Mouse (Mus musculus) macrophage (primary cell): ENCODE data around the gene Cd247. TPM values are rescaled to one million over a fixed set of nuclear protein-coding genes. Genes with fewer than 3 reads are reported as not detected.

Experiments
- H3K27ac ChIP-seq: fragments of 350-480 bp; formaldehyde crosslinking; 2 replicates; pipeline ENCODE4 v1.9.0; 2021
- H3K36me3 ChIP-seq: fragments of 350-480 bp; formaldehyde crosslinking; 2 replicates; pipeline ENCODE4 v1.9.0; 2021; ENCODE audit errors: inconsistent target
- H3K4me3 ChIP-seq: fragments of 350-480 bp; formaldehyde crosslinking; 2 replicates; pipeline ENCODE4 v1.9.0; 2021; ENCODE audit errors: inconsistent target
- H3K79me2 ChIP-seq: fragments of 350-480 bp; formaldehyde crosslinking; 2 replicates; pipeline ENCODE4 v1.9.0; 2021; ENCODE audit errors: inconsistent target
- WGBS: methylation state at CpG from one replicate; pipeline ENCODE4 v1.1.7; 2026; ENCODE audit warnings: inconsistent platforms; ENCODE audit not compliant: missing documents; 5-methylcytosine and 5-hydroxymethylcytosine counted together
- polyA plus RNA-seq: library from polyadenylated mRNA; stranded (reverse); fragments of 250-400 nt; gene quantifications from 3 replicates; pipeline ENCODE4 v1.2.4, GENCODE M21; 2018; ENCODE audit warnings: inconsistent platforms

Cd247 gene
- polyA plus RNA-seq, 1 experiment from 2014 or later, result 0.13 TPM

DNA sequence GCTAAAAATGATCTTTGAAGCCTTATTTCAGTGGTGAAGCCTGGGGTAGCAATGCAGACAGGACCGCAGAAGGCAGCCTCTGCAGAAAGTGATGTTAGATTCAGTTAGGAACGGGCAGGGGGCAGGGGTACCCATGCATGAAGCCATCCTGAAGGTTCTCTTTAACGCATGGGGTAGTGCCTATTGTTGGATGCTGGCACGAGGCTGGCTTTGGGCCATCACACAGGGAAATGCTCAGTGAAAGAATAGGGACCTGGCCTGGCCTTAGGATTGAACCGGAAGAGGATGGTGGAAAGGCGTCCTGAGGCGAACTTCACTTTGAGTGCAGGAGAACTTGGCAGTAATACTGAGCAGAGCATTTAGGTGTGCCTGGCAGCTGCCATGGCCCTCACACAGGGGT, 73.6 kb downstream of the Cd247 start:
- 95% methylated on average over 7 of the region's 7 CpGs for WGBS
- Histone ChIP-seq H3K79me2 (no peaks in the 10 kb centered on the region), H3K27ac (no peak overlapping the region), H3K36me3 (no peaks in the 10 kb centered on the region), H3K4me3 (no peak overlapping the region)

DNA sequence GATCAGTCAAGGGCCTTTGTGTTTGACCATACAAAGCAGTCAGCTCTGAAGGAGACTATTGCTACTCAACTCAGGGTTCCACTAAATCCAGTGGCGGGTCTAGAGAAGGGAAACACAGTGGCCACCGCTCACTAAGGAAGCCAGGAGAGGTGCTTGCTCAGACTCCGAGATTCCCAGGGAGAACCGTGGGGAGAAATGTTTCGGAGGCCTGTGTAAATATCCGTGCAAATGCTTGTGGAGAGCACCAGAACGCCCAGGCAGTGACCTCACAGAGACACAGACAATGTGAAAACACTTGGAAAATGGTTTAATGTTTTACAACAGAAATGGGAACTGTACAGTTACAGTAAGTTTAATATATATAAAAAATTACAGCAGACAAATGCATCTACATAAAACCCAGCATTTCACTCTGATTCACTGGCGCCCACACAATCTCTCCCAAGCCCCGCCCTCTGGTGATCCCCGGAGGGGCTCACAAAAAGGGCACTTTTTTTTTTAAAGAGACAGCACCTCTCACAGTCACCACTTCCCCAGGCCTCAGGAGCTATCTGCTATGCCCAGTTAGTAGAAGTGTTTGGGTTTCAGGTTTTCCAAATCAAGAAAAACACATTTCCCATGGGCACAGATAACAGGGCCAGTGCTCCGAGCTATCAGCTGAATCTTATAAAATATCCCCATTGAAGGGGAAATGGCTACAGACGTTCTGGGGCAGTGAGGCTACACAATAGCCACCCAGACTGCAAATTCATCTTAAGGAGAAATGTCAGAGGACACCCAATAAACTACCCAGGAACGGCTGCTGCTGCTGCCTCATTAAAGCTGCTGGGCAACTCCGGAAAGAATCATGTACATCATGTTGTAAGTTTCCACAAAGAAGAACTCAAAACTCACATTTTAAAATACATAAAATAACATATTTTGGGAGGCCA, 76.6 kb downstream of the Cd247 start:
- 86% methylated on average over 14 of the region's 14 CpGs for WGBS
- Histone ChIP-seq H3K36me3 (no peaks in the 10 kb centered on the region), H3K79me2 (no peaks in the 10 kb centered on the region), H3K4me3 (no peak overlapping the region), H3K27ac (no peak overlapping the region)

DNA sequence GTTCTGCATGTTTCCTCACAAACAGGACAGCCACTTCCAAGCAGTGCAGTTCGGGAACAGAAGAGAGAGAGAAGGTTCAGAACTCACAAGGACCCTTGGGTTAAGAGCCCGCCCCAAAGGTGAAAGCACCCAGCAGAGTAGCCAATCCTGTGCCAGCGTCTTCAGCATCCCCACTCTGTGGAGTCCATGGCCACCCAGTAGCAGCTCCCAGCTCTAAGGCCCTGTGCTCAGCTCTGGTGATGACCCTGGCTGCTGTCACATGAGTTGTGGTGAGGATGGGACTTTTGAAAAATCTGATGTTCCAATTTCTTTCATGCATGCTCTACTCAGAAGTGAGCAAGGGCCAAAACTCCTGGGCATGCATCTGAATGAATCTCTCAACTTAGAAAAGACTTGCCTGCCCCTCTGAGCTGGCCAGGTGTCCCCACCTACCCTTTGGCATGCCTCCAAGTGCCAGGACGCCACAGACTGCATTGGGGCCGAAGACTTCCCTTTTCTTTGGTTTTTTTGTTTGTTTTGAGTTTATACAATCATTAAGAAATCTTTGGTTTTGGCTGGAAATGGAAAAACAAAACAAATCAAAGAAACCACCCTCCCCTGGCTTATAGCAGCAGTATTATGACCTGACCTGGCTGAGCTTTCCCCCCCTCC, 78.3 kb downstream of the Cd247 start:
- Histone ChIP-seq H3K27ac (no peak overlapping the region), H3K79me2 (no peaks in the 10 kb centered on the region), H3K4me3 (no peak overlapping the region), H3K36me3 (no peaks in the 10 kb centered on the region)
- whole genome bisulfite sequencing, result 62% methylated on average over 5 of the region's 5 CpGs

GRCm38 (mm10) chr1:165868659-165869058, 80.2 kb downstream of the Cd247 start:
- H3K27ac ChIP-seq, result no peak overlapping the region
- WGBS, result 98% methylated on average over 6 of the region's 8 CpGs
- H3K36me3 ChIP-seq, result no peaks in the 10 kb centered on the region
- H3K79me2 ChIP-seq, result no peaks in the 10 kb centered on the region
- H3K4me3 ChIP-seq, result no peak overlapping the region

DNA sequence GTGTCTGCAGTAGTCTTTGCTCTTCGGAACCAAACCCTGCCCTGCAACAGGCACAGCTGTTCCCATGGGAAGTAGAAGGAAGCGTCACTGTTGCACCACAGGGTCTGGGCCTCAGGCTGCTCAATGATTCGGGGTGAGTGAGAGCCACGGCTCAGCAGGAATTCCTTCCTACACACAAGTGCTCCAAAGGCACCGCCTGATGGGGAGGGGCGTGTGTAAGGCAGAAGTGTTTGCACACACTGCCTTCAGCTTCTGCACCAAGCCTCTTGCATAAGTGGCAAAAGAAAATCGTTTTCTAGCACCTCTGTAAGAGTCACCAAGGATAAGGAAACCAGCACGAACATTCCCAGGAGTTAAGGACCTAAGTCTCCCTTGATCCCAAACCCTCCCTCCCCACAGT, 86.2 kb downstream of the Cd247 start:
- Histone ChIP-seq H3K4me3 (no peak overlapping the region), H3K27ac (no peak overlapping the region), H3K36me3 (0 out of 2 replicates have a peak, but pooled peaks cover 4% of the 10 kb centered on the region), H3K79me2 (no peaks in the 10 kb centered on the region)
- WGBS, result 80% methylated on average over 8 of the region's 8 CpGs

DNA sequence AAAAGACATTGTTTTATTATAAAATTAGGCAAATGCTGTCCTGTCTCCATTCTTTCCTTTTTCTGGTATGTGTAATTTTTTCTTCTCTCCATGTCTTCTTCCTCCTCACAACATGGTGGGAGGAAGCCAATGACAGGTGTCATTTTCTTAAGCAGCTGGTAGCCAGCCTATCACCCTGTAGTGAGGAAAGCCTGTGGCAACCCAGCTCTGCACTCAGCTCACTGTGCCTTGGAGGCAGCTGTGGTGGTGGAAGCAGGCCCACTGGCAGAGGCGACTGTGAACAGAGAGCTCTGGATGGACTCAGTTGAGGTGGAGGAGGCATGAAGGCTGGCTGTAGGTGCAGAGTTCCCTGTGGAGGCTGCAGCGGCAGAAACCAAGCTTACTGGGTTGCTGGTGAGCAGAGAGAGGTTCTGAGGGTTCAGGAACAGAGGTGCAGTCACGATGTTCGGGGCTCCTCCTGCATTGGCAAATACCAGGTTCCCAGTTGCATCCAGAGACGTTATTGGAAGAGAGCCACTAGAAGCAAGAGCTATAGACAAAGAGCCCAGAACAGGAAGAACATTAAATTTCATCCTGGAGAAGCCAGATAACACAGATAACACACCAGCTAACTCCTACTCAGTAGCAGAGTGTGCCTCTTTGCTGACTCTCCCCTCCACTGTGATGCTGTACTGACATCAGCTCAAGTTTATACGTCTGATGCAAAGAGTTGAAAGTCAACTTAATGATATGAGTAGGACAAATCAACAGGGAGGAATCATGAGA, 87.2 kb downstream of the Cd247 start:
- Histone ChIP-seq H3K4me3 (no peak overlapping the region), H3K79me2 (no peaks in the 10 kb centered on the region), H3K36me3 (0 out of 2 replicates have a peak, but pooled peaks cover 4% of the 10 kb centered on the region), H3K27ac (no peak overlapping the region)
- 97% methylated on average over 6 of the region's 6 CpGs for WGBS

DNA sequence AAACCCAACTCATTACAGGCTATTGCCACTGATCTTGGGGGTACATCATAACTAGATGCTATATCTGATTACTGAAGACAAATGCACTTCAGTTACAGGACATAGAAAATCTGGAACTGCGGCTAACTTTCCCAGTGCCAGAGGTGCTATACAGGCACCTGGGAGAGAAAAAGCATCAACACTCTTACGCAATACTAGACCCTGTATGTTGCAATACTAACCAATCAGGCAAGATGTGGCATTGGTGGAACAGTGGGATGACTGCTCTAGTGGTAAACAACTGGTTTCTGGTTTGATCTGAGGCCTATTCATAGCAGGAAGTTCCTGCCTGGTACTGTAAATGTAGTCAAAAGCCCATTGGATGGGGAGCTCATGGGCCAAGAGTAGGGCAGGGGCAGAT, 90.3 kb downstream of the Cd247 start:
- Histone ChIP-seq H3K36me3 (0 out of 2 replicates have a peak, but pooled peaks cover 4% of the 10 kb centered on the region), H3K27ac (no peak overlapping the region), H3K79me2 (no peaks in the 10 kb centered on the region), H3K4me3 (no peak overlapping the region)
- 100% methylated on average over 2 of the region's 2 CpGs for WGBS

GRCm38 (mm10) chr1:165882146-165882900, 93.8 kb downstream of the Cd247 start:
- Histone ChIP-seq H3K79me2 (no peaks in the 10 kb centered on the region), H3K4me3 (no peak overlapping the region), H3K36me3 (0 out of 2 replicates have a peak, but pooled peaks cover 4% of the 10 kb centered on the region), H3K27ac (no peak overlapping the region)
- 84% methylated on average over 8 of the region's 8 CpGs for WGBS

DNA sequence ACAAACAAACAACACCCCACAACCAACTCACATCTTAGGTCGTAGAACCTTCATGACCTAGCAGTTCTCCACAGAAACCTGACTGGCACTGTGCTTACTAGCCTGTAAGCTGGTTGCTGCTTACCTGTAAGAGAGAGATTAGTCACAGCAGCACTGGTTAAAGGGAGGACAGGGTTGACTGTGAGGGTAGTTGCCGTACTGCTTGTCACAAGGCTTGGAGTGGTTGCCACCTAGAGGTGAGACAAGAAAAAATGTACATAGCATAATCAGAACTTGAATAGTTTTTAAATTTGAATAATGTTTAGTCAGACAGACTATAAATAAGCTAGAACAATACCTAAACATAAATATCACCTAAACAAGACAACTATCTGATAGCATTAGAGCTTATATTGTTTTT, 103.2 kb downstream of the Cd247 start:
- WGBS, result 90% methylated on average over 2 of the region's 2 CpGs
- H3K79me2 ChIP-seq, result no peaks in the 10 kb centered on the region
- H3K27ac ChIP-seq, result no peak overlapping the region
- H3K36me3 ChIP-seq, result peaks cover 10% of the 10 kb centered on the region; the same call in 1 of the 2 replicates
- H3K4me3 ChIP-seq, result no peak overlapping the region

DNA sequence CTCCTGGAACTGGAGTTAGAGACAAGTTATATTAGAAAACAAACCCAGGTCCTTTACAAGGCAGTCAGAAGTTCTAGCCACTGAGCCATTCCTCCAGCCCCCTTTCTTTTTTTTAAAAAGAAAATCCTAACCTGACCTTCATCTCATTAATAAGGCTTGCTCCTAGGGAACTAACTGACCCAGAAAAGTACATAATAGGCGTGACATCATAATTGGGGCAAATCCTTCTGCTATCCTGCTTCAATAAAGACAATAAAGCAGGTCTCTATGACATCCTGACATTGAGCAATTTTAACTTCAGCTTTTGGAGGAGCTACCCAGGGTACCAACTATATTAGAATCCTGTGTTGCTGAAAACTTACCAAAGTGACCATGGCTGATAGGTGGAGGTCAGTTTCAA, 115.1 kb downstream of the Cd247 start:
- Histone ChIP-seq H3K79me2 (no peaks in the 10 kb centered on the region), H3K36me3 (peaks cover 4% of the 10 kb centered on the region; the same call in 1 of the 2 replicates), H3K27ac (no peak overlapping the region), H3K4me3 (no peak overlapping the region)
- 94% methylated on average over 1 of the region's 1 CpGs for WGBS

DNA sequence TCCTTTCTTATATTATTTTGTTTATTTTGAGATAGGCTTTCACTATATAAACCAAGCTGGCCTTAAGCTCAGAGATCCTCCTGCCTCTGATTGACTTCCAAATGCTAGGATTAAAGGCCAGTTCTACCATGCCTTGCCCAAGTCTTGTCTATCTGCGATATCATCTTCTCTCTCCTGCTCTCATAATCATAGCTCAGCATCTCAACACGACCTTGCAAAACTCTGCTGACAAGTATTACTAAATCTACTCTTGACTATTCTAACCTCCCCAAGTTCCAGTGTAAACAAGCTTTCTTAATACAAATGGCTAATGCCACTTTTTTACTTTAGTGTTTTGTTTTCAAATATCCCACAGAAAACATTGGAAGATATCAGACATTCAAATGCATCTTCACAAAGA, 119.7 kb downstream of the Cd247 start:
- Histone ChIP-seq H3K79me2 (no peaks in the 10 kb centered on the region), H3K36me3 (no peaks in the 10 kb centered on the region; the same call in 1 of the 2 replicates), H3K27ac (no peak overlapping the region), H3K4me3 (no peak overlapping the region)
- 97% methylated on average over 2 of the region's 2 CpGs for WGBS

DNA sequence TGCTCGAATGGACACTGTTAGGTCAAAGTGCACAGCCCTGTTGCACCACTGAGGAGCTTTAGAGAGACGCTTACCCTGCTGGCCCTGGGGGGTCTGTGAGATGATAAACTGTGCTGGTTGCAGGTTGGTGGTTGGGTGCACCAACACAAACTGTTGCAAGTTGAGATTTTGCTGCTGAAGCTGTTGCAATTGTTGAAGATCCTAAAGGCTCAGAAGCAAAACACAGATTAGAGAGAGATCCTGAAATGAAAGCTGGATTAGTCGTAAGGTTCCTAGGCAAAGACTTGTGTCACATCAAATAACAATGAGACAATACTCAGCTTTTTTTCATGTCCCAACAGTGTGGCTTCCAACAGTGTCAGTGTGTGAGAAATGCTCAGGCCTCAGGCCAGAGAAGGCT, 120.3 kb downstream of the Cd247 start:
- no peaks in the 10 kb centered on the region for H3K79me2 ChIP-seq
- no peak overlapping the region for H3K27ac ChIP-seq
- WGBS, result 97% methylated on average over 3 of the region's 3 CpGs
- no peaks in the 10 kb centered on the region; the same call in 1 of the 2 replicates for H3K36me3 ChIP-seq
- H3K4me3 ChIP-seq, result no peak overlapping the region

- 100% methylated on average over 3 of the region's 3 CpGs for WGBS
- H3K36me3 ChIP-seq, result no peaks in the 10 kb centered on the region; the same call in 1 of the 2 replicates
- no peaks in the 10 kb centered on the region for H3K79me2 ChIP-seq
- no peak overlapping the region for H3K4me3 ChIP-seq
- no peak overlapping the region for H3K27ac ChIP-seq
These were observed 121.0 kb downstream of the Cd247 start for GRCm38 (mm10) chr1:165909471-165909870.
